Mouse (Mus musculus): ENCODE results near the gene Gm6020.

DNA sequence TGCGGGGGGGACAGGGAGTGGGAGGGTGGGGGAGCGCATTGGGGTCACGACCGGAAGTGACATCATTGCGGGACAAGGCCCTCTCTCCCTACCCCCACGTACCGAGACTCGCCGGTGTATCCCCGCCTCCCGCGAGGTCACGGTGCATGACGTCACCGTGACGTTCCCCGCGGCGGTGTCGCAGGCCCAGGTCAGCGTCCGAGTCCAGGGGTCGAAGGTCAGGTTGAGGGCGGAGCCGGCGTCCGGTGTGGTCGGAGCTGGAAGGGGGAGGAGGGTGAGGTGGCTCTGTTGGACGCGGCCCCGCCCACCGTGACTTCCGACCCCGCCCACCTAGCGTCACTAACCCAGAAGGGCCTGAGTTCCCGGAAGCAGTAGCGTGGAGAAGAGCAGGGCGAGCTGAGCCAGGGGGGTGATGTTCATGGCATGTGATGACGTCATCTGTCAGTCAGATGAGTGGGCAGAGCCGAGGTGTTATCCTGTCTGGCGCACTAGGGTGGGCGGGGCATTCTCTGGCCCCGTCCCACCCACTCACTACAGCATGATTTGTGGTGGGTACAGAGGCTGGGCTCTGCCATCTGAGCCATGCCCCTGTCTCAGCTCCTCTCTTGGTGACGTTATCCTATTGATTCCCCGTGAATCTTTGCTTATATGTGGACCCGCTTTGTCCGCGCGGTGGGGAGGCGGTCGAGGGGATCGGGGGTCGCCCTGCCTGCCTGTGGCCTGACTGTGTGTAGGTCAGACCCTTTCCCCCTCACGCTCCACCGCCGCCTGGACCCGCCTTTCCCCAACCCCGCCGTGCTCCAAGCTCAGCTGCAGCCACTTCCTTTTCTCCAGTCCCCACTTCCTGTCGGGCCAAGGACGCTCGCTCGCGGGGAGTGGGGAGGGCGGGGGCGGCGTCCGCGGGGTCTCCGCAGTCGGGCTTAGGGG lies 43.5 kb downstream of the Gm6020 start:
- TF ChIP-seq USF1 (IDR thresholded peaks at IDR 0.05; ENCODE audit: low read depth) (no peak), POLR2A (IDR thresholded peaks at IDR 0.05; ENCODE audit: insufficient read length, low read depth) (no peak), POLR2AphosphoS2 (IDR thresholded peaks at IDR 0.05; ENCODE audit: insufficient read length, low read depth) (no peak), CEBPB (IDR thresholded peaks at IDR 0.05; ENCODE audit: insufficient read depth, poor library complexity, severe bottlenecking) (no peak), MAX (IDR thresholded peaks at IDR 0.05; ENCODE audit: low read depth) (no peak)

Data from myocyte (in vitro differentiated cells).